Mouse (Mus musculus) ES-E14 (cell line): ENCODE results near the gene Cep89.

ENCODE experiments used
- CHD2 ChIP-seq: IDR thresholded peaks from 2 replicates; pipeline ENCODE4 v1.6.1; 2014; ENCODE audit warnings: mild to moderate bottlenecking, low read depth, low read length, inconsistent platforms
- ZC3H11A ChIP-seq: IDR thresholded peaks from 2 replicates; pipeline ENCODE4 v1.6.1; 2012; ENCODE audit warnings: low read depth, mild to moderate bottlenecking, inconsistent platforms, low read length, borderline replicate concordance
- ZNF384 ChIP-seq: IDR thresholded peaks from 2 replicates; pipeline ENCODE4 v1.6.1; 2012; ENCODE audit warnings: low read depth, low read length, inconsistent platforms

GRCm38 (mm10) chr7:35374265-35374664 is 22.6 kb upstream of the Cep89 start:
- TF ChIP-seq ZC3H11A: no peak
- TF ChIP-seq CHD2: no peak
- no peak for TF ChIP-seq ZNF384
